Mouse (Mus musculus): ENCODE measurements at regions not wholly inside any gene's neighbourhood (a gene's known extent, or its start where the extent isn't known, plus 50 kb on each side); places are given as distances from the start of the nearest gene placed in this dataset.

DNA sequence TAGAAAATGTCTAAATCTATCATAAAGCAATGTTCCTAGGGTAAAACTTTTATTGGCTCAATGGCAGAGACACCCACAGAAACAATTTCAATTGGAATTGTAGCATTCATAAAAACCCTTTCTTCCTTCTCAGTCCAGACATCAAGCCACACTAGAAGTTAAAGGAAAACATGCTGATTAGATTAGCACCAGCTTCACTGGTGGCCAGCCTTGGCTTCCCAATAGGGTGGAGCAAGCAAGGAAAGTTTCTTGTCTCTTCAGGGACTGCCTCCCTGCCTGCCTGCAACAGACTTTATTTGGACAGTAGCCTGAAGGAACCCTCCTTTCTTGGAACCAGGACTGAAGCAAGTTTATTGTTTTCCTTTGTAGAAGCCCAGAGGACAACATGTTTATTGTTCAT, 289.0 kb upstream of the Mef2c start:
- no peak for DNase-seq (ENCODE audit: low spot score in 2 of 2)

DNA sequence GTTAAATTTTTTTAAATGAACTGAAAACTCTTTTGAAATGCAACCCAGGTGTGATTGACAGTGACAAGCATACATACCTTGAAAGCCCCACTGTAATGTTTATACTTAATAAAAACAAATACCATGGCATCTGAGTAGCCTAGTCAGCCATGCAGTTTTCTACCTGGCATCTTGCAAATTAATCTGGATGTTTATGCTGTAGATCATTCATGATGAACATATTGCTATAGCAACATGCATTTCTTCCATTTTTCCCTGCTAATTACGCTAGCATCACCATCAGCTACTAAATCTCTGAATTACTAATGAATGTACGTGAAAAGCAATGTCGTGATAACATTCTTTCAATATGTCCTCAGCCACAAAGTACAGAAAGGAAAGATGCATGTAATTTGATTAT, 287.4 kb upstream of the Mef2c start:
- no peak for DNase-seq (ENCODE audit: low spot score in 2 of 2)

DNA sequence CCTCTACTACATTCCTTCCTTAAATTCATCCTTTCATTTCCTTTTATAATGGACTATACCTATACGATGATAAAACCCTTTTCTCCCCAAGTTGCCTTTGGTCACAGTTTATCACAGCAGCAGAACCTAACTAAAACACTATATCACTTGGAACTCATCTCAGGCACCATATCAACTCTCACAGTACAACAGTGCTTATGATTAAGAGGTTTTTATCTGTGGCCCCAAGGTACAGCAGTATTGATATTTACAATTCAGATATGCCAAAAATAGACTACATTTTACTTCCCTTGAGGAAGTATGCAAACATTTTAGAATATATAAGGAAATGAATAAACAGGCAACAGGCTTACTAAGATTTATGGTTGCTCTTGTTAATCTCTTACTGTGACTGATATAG, 251.4 kb upstream of the Mef2c start:
- no peak for DNase-seq (ENCODE audit: low spot score in 2 of 2)

DNA sequence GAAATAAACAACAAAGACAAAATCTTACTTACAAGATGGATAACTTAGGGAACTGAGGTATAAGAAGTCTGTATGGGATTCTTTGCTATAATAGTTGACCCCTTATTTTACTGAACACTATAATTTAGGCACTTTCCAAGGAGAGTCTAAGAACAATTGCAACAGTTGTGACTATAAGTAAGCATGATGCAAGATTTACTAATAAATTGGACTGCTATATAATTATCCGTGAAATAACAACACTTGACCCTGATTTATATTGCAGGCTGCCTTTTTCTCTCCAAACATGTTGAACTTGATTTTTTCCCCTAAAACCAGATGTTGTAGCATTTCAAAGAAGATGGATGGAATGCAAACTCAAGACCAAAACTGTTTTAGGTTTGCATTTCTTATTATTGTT, 237.2 kb upstream of the Mef2c start:
- no peak for DNase-seq (ENCODE audit: low spot score in 2 of 2)

DNA sequence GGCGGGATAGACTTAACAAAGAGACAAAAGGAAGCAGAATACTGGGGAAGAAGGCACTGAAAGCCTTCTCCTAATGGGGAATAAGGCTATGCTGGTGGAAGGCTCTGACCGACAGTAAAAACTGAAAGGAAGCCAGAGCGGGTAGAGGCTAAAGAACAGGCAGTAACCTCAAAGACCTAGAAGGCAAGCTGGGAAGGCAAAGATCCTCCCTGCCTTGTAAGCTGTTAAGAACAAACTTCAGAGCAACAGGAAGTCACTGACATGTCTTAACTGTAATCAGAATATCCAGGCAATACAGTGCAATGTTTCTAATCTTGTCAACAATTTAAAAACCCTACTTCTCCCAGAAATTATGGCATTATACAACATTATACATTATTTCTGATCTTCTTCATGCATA, 235.2 kb upstream of the Mef2c start:
- DNase-seq (ENCODE audit: low spot score in 2 of 2) = no peak

DNA sequence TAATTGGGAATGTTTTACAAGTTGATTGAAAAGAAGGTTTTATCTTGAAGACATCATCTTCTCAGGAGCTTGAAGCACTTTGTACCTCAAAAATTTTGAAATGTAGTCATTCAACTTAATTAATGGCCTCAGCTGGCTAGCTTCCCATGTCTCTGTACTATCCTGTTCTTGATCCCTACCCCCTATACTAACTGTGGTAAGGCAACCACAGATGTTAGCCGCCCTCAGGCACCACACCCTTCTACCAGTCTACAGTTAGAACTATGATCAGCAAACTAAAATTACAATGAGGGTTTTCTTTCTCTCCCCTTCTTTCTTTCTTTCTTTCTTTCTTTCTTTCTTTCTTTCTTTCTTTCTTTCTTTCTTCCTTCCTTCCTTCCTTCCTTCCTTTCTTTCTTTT, 225.1 kb upstream of the Mef2c start:
- DNase-seq (ENCODE audit: low spot score in 2 of 2) = no peak

DNA sequence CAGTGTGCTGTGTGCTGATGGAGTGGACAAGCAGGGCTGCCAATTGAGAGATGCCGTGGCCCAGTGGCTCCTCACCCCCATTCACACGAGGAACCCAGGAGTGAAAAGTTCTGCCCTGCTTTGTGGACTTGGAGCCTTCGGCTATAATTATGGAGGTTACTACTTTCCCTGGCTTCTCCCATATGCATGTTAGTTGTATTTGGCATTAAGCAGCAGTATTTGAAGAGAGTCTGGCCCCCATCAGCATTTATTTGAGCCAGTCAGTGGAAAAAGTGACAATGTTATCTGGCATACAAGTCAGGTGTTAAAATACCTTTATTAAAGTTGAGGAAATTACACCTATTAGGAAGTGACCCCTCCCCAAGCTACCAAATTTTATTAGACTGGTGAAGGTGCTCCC, 196.1 kb upstream of the Mef2c start:
- no peak for DNase-seq (ENCODE audit: low spot score in 2 of 2)

DNA sequence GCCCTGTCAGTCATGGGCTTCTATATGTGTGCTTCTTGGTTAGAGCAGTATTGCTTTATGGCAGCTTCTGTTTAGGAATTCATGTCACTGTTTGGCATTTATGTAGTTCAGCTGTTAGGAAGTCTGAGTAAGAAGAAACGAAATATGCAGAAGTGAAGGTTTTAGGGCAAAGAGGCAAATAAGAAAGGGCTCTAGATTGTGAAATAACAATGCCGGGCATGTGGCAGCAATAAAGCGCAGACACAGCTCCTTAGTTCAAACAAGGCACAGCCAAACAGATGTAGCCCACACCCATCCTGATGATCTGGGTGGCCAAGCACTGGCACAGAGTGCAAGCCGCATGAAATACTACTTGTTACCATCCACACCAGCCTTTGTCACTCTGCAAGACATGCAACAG, 175.3 kb upstream of the Mef2c start:
- no peak for DNase-seq (ENCODE audit: low spot score in 2 of 2)

DNA sequence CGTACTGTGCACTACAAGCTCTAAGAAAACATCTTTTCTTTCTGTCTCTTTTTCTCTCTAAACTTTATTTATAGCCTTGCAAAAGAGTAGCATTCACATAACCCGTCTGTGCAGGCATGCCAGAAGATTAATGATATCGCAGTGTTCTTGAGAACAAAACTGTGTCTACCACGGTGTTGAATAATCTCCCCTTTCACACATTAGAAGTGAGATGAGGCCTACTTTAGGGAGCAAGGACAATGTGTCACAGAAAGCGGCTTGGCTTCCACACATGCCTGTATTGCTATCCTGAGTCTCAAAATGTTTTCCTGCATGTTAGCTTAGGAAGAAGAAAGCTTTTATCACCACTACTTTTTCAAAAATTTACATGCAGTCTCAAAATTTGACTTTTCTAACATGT, 170.1 kb upstream of the Mef2c start:
- no peak for DNase-seq (ENCODE audit: low spot score in 2 of 2)

DNA sequence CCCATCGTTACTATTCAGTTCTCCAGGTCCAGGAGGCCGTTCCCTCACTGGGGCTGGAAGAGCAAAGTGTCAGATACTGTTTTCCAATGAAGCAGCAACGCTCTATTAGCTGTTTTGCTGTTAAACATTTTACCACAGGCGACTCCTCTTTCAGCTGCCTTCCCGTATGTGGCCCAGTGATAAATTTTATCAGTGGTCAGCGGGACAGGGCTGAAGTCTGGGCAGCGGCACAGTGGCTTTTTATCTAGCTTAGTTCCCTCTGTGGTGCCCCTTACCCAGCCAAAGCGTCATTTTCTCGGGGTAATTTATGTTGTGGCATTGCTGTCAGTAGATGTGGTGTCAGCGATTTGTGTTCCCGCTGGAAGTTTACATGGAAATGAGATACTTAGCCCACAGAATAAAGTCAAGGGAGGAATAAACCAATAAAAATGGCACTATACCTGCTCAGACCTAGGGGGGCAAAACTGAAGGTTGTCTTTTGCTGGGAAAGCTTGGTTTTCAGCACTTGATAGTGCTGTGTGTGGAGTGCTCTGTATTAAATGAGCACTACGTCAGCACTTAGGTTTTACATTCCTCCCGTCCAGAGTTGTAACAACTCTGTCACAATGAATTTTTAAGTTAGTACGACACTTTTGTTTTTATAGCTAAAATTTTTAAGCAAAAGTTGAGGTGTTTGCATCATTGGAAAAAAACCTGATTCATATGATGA, 159.1 kb upstream of the Mef2c start:
- DNase-seq (ENCODE audit: low spot score in 2 of 2) = no peak

DNA sequence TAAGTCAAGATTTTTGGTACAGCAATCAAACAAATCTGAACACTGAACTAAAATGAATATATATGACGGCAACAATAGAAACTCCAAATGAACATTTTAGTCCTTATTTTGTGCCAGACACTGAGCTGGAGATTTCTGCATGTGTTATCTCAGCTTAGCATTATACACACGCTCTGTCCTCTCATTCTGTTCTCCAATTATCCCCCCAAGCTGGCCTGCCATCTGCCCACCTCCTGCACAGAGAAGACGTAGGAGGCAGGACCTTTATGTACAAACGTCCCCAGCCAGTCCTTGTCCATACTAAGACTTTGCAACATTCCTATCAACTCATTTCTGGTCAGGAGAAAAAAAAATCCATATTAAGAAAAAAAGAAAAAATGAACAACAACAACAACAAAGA, 148.5 kb upstream of the Mef2c start:
- peak in 1 of 2 experiments; percentile 12 for DNase-seq (ENCODE audit: low spot score in 2 of 2)

DNA sequence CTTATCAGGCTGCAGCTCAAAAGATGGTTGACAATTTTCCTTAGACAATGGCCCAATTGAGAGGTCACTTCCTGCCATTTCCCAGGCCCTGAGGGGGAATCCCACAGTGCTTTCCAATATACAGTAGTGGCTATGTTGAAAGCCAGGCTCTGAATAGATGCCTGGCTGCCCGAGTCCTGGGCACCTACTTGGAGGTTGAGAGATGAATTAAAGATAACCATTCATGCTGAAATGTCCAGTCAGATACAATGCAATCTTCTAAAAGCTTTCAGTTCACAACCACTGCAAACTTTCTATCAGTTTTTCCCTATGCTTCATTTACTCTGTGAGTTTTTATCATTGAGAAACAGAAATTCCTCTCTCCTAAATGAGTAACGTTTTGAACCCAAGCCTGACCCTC, 143.3 kb upstream of the Mef2c start:
- DNase-seq (ENCODE audit: low spot score in 2 of 2) = no peak

DNA sequence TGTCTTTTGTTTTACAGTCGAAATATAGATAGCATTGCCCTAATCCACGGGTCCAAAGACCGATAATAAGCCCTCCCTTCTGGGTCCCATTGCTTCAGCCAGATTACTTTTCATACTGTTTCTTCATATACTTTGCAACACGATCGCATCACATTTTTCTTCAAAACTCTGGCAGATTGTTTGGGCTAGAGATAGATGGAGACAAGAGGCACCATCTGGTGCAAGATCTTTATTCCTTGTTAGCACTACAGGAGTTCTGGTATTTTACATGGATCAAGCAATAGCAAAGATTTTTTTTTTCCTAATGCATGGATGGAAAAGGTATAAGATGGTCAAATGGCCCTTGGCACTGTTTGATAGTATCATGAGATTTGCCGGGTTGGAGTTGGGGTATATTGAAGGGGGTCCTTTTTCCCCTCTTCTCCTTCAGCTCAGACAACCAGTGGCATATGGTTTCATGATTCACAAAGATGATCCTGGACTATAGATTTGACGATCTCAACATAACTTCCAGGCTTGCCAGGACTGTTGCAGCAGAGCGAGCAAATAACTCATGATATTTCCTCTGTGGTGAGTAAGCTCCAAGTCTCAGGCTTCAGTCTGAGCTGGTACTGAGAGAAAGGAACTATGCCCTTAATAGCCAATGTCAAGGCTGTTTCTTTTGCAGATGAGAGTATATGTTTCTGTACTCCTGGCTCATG, 127.6 kb upstream of the Mef2c start:
- no peak for DNase-seq (ENCODE audit: low spot score in 2 of 2)

DNA sequence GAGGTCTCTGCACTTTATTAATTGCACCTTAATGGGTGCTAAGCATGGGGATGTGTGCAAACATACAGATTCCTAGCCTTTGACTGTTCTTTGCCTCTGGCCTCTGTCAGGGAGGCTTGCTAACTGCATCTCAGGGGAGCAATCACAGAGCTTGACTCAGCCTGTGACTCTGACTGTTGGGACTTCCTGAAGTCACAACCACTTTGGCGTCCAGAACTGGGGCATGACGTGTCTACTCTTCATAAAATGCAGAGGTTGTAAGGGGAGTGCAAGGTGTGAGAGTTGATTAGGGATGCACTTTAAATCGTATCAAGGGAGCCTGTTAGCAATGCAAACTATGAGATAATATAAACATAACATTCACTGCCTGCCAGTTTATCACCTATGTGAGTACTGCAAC, 125.2 kb upstream of the Mef2c start:
- DNase-seq (ENCODE audit: low spot score in 2 of 2) = no peak

DNA sequence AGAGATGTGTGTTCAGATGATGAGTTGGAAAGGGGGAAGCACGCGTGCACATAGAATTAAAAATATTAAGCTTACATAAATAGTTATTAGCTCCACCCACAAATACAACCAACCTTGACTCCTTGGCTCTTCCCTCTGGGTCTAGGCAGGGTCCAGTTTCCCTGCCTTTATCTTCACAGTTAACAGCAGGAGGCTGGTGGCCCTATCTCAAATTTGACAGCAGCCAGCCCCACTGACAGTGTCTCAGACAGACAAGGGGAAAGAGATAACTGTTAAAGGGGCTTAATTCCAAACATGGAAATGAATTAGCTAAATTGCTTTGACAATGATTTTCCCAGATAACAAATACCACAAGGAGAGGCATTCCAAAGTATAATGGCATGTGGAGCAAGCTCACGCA, 121.2 kb upstream of the Mef2c start:
- DNase-seq (ENCODE audit: low spot score in 2 of 2) = no peak

DNA sequence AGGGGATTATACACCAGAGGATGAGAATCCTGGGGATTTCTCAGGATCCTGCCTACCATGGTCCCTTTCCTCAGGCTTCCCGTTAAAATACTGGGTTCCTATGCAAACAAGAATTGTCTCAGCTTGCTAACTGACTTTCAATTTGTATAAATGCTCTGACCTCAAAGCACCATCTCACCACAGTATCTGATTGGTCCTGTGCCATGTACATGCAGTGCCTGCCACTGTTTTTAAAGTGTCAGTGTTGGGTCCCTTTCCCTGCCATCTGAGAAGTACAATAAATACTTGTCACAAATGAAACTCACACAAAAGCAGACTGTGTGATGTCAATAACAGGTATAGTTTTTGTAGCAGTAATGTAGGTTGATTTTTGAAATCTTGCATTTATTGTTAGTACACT, 109.1 kb upstream of the Mef2c start:
- no peak for DNase-seq (ENCODE audit: low spot score in 2 of 2)

DNA sequence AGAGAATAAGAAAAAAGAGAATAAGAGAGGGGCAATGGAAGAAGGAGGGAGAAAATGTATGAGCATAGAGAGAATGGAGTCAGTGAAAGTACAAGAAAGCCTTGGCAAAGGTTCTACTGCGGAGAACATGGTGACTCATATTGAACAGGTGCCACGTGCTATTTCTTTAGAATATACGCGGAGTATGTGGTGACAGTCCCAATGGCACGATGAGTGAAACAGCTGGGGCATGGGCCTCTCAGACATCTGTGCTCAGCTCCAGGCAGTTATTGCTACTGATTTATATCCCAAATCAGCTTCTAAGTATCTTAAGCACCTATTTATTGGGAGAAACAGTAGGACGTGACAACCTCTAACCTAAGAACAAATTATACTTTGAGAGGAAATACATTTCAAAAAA, 104.5 kb upstream of the Mef2c start:
- no peak for DNase-seq (ENCODE audit: low spot score in 2 of 2)

DNA sequence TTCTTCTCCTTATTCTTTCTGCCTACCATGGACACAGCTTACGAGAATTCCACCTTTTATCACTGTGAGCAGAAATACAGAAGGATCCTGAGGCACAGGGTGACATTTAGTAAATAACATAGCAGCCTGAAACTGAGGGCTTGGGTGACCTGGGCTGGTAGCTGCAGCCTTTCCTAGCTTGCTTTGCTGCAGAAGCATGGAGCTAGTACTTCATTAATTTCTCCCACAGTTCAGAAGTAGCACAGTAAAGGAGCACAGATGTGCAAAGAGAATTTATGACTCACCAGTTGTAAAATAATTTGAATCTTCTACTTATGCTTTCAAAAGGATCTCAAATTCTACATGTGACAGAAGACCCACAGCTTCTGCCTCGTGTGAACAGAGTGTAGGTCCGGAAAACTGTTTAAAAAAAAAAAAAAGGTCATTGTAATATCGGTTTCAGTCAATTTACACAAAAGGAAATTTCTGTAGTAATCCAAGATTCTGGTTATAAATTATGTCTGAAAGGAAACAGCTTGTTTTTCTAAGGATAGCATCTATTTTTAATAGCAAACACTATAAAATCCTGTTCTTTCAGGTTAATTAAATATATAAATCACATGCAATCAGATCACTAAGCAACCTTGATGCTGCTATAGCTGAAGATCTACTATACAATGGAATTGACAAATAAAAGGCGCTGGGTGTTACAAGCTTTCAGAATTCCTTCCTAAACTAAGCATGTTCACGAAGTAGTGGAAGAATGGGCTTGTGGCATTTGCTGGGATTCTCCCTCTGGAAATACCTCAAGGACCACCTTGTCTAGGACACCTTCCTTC, 64.0 kb upstream of the Mef2c start:
- DNase-seq (ENCODE audit: low spot score in 2 of 2) = no peak

DNA sequence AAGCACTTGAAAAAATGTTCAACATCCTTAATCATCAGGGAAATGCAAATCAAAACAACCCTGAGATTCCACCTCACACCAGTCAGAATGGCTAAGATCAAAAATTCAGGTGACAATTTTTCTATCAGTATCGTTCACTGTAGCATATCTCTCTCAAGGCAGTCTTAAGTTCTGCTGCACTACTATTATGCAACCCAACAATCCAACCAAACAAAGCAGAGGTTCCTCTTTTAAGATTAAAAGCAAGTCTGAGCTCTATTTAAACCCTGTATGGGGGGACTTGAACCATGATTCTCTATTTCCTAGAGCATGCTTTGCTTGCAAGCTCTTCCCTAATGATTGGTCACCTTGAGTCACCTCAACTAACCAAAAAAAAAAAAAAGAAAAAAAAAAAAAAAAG, 59.6 kb upstream of the Mef2c start:
- DNase-seq (ENCODE audit: low spot score in 2 of 2) = no peak

DNA sequence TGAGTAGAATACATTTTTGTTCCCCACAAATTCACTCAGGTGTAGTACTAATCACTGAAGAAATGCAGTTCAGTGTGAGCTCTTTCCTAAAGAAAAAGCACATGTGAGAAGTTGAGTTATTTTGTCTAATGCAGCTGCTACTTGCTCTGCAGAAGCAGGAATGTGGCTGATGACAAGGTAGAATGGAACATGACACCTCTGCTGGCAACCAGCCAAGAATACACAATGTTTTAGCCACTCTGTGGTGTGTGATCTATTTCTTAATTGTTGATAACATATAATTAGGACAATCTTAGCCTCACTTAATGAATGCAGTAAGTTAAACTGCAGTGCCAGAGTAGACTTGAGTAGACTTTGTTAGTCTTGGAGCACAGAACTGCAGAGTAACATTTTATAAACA, 53.0 kb upstream of the Mef2c start:
- no peak for DNase-seq (ENCODE audit: low spot score in 2 of 2)

DNA sequence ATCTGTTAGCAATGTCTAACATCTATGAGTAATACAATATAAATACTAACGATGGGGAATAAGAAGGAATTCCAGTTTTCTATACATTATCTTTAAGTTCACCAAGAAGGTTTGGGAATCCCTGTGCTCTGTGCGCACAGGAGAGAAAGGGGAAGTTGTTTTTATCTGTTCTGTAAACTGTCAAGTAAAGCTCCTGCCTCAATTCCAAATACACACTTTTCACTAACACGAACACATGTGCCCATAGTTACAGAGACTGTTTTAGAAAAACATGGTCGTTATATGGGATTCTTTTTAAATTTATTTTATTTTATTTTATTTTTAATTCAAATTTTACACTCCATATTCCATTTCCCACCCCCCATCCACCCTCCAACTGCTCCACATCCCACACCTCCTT, 50.8 kb upstream of the Mef2c start:
- DNase-seq (ENCODE audit: low spot score in 2 of 2) = no peak

All from frontal cortex, postnatal 14 days (tissue).